Mouse (Mus musculus): ENCODE measurements around the gene Cdh13. TPM values are rescaled to one million over a fixed set of nuclear protein-coding genes. Genes with fewer than 3 reads are reported as not detected.

Gene Cdh13
- polyA plus RNA-seq, 1 experiment from 2014 or later, result 14.4 TPM

DNA sequence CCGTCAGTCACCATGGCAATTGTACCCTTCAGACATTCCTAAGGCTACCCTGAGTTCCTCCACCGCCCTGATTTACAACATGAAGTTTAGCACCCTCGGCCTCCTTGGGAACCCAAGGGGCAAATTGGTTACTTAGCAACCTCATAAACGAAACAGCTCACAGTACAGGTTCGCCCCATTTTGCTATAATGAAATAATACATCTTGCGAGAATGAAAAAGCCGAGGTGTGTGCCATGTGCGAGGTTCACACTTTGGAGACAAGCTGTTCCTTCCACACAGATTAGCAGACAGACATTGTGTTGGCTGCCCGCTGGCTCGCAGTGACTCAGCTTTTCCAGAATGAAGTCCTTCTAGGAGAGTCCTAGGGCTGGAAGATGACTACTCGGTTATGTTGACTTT is 737.2 kb downstream of the Cdh13 start:
- H3K36me3 ChIP-seq, result no peaks in the 10 kb centered on the region
- H3K27ac ChIP-seq, result no peak overlapping the region
- no peak overlapping the region for H3K4me3 ChIP-seq
- WGBS, result 72% methylated on average over 11 of the region's 11 CpGs
- no peak for DNase-seq (ENCODE audit: low spot score)
- peaks cover 8% of the 10 kb centered on the region; the same call in 1 of the 2 replicates for H3K4me1 ChIP-seq
- H3K27me3 ChIP-seq (ENCODE audit: insufficient read depth, poor library complexity, severe bottlenecking), result no peaks in the 10 kb centered on the region
- H3K9me3 ChIP-seq, result no peaks in the 10 kb centered on the region

DNA sequence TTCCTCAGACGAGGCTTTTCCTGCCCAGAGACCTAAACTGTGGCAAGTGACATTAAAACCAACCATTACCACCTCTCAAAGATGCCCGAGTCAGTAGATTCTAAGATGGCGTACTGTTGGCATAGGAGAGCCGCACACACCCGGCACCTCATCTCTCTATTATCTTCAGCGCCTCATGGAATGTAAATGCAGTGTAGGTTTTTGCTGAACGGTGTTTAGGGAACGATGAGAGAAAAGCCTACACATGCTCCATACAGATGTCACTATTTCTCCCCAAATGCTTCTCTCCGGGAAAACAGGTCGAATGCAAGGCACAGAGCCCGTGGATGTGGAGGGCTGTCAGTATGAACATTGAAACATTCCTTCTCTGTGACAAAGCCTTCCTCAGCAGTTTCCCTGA is 737.9 kb downstream of the Cdh13 start:
- Histone ChIP-seq H3K9me3 (no peaks in the 10 kb centered on the region), H3K27ac (no peak overlapping the region), H3K36me3 (no peaks in the 10 kb centered on the region), H3K4me3 (no peak overlapping the region), H3K27me3 (ENCODE audit: insufficient read depth, poor library complexity, severe bottlenecking) (no peaks in the 10 kb centered on the region), H3K4me1 (peaks cover 8% of the 10 kb centered on the region; the same call in 1 of the 2 replicates)
- no peak for DNase-seq (ENCODE audit: low spot score)
- 84% methylated on average over 11 of the region's 11 CpGs for WGBS

DNA sequence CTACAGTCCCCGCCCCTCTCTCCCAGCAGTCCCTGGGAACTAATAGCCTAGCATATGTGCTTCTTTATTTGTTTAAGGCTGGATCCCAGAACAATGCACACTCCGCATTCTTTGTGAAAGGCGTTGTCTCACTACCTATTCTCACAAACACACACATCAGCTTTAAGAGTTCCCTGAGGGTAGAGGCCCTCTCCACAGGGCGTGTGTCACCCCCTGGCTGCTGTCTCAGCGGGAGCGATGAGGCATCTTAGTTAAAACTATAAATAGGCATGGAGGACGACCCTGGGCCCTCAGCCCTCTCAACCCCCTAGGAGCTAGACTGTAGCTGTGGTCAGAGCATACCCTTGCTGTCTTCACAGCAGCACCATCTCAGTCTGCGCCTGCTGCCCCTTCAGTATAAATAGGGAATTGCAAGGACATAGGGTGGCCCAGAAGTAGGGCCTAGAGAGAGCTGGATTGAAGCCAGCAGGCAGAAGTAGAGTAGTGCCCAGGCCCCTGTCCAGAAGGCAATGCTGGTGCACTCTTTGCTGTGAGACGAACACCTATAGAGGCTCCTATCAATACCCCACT is 738.9 kb downstream of the Cdh13 start:
- no peaks in the 10 kb centered on the region for H3K36me3 ChIP-seq
- peaks cover 8% of the 10 kb centered on the region; the same call in 1 of the 2 replicates for H3K4me1 ChIP-seq
- no peak for DNase-seq (ENCODE audit: low spot score)
- no peak overlapping the region for H3K4me3 ChIP-seq
- 55% methylated on average over 9 of the region's 9 CpGs for WGBS
- no peaks in the 10 kb centered on the region for H3K9me3 ChIP-seq
- H3K27ac ChIP-seq, result no peak overlapping the region
- H3K27me3 ChIP-seq (ENCODE audit: insufficient read depth, poor library complexity, severe bottlenecking), result no peaks in the 10 kb centered on the region

DNA sequence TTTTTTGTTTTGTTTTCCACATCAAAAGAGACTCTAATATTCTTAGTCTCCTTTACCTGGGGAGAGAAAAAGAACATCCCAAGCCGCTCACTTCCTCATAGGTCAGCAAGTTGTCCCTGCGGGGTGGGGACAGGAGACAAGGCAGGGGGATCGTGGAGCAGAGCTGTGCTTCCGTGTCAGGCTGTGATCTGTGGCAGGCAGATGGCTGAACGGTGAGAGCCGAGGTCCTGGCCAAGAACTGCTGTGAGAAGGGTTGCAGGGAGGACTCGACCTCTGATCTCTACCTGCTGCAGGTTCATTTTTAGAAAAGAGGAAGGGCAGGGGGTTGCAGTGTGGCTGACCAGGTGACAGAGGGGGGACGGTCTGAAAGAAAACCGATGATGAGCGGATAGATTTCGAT is 749.9 kb downstream of the Cdh13 start:
- H3K27ac ChIP-seq, result no peak overlapping the region
- no peak overlapping the region for H3K4me3 ChIP-seq
- H3K4me1 ChIP-seq, result no peaks in the 10 kb centered on the region
- DNase-seq (ENCODE audit: low spot score), result no peak
- no peaks in the 10 kb centered on the region for H3K27me3 ChIP-seq (ENCODE audit: insufficient read depth, poor library complexity, severe bottlenecking)
- 86% methylated on average over 11 of the region's 11 CpGs for WGBS
- no peaks in the 10 kb centered on the region for H3K36me3 ChIP-seq
- H3K9me3 ChIP-seq, result no peaks in the 10 kb centered on the region

DNA sequence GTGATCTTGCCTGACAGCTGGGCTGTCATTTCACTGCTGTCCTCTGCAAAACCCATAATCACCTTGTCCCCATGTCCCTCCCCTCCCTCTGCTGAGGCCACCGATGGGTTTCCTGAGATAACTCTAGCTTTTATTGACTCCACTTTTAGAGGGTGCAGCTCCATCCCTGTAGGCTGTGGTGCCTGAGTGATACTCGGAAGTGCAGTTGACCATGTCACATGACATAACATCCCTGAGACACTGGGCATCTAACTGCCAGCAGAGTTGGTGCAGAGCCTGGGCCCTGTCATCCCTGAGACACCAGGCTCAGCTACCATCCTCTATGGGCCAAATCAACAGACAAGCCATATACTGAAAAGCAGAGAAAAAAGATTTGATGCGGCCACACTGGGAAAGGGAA is 750.5 kb downstream of the Cdh13 start:
- Histone ChIP-seq H3K4me1 (no peaks in the 10 kb centered on the region), H3K27me3 (ENCODE audit: insufficient read depth, poor library complexity, severe bottlenecking) (no peaks in the 10 kb centered on the region), H3K36me3 (no peaks in the 10 kb centered on the region), H3K27ac (no peak overlapping the region), H3K4me3 (no peak overlapping the region), H3K9me3 (no peaks in the 10 kb centered on the region)
- WGBS, result 78% methylated on average over 3 of the region's 3 CpGs
- no peak for DNase-seq (ENCODE audit: low spot score)

DNA sequence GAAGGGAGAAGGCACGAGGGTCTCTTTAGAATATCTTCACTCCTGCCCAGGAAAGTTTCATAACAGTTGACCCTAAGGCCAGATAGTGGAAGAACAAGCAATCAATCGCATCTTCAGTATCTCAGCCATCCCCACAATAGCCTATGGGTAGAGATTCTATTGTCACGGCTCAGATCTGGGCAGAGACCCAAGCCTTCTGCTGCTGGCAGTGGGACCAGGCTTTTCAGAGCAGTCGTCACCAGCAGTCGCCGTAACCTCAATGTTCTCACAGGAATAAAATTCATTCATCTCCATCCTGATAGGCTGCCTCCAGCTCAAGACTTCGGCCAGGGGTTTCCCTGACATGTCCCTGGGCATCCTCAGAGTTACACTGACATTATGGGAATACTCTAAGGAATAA is 751.6 kb downstream of the Cdh13 start:
- H3K27ac ChIP-seq, result no peak overlapping the region
- no peaks in the 10 kb centered on the region for H3K9me3 ChIP-seq
- WGBS, result 83% methylated on average over 7 of the region's 7 CpGs
- DNase-seq (ENCODE audit: low spot score), result no peak
- H3K4me1 ChIP-seq, result no peaks in the 10 kb centered on the region
- no peaks in the 10 kb centered on the region for H3K36me3 ChIP-seq
- no peaks in the 10 kb centered on the region for H3K27me3 ChIP-seq (ENCODE audit: insufficient read depth, poor library complexity, severe bottlenecking)
- H3K4me3 ChIP-seq, result no peak overlapping the region

DNA sequence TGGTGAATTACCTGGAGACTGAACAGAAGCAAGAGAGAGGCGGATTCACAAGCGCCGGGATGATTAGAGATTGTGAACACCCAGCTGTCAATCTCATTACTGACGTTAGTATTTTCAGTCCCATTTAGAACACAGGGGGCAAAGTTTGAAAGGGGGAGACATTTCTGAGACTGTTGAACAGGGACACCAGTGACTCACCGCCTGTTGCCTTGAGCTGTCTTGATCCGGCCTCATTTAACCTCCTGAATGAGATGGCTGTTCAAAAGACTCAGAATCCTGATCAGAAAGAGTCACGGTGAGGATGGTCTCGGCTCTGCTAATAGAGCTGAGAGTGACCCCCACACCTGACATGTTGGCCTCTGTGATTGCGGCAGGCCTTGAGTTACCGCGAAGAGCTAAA is 754.0 kb downstream of the Cdh13 start:
- no peaks in the 10 kb centered on the region for H3K4me1 ChIP-seq
- no peak for DNase-seq (ENCODE audit: low spot score)
- H3K27ac ChIP-seq, result no peak overlapping the region
- H3K9me3 ChIP-seq, result no peaks in the 10 kb centered on the region
- WGBS, result 88% methylated on average over 11 of the region's 11 CpGs
- H3K4me3 ChIP-seq, result no peak overlapping the region
- H3K27me3 ChIP-seq (ENCODE audit: insufficient read depth, poor library complexity, severe bottlenecking), result no peaks in the 10 kb centered on the region
- H3K36me3 ChIP-seq, result no peaks in the 10 kb centered on the region

DNA sequence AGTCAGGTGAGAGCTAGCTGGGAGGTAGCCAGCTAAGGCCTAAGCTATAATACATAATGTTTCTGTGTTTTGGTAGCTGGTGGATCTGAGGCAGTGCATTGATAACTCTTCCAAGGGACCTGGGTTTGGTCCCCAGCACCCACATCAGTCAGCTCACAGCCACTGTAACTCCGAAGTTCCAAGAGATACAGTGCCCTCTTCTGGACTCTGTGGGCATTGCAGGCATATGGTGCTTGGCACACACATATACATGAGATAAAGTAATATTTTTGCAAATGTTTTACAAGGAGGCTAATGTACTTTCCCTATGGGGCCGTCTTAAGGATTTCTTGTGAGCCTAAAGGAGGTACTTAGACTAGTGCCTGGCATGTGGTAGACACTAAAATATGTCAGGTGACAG is 755.8 kb downstream of the Cdh13 start:
- H3K36me3 ChIP-seq, result no peaks in the 10 kb centered on the region
- DNase-seq (ENCODE audit: low spot score), result no peak
- no peak overlapping the region for H3K4me3 ChIP-seq
- no peaks in the 10 kb centered on the region for H3K27me3 ChIP-seq (ENCODE audit: insufficient read depth, poor library complexity, severe bottlenecking)
- WGBS, result 76% methylated on average over 2 of the region's 2 CpGs
- no peak overlapping the region for H3K27ac ChIP-seq
- no peaks in the 10 kb centered on the region for H3K4me1 ChIP-seq
- H3K9me3 ChIP-seq, result no peaks in the 10 kb centered on the region

DNA sequence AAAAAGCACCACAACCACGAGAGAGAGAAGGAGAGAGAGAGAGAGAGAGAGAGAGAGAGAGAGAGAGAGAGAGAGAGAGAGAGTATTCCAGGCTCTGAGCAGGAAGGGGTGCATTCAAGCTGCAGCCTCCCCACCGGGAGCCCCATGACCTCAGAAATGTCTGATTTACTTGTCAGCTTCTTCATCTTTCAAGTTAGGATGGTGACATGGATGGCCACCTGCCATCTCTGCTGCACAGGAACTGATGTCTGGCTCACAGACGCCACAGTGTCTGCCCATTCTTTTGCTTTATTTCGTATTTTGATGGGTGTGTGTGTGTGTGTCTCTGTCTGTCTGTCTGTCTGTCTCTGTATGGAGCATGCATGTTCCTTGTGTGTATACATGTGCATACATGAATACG is 774.3 kb downstream of the Cdh13 start:
- no peaks in the 10 kb centered on the region for H3K36me3 ChIP-seq
- H3K4me3 ChIP-seq, result no peak overlapping the region
- WGBS, result 68% methylated on average over 5 of the region's 5 CpGs
- DNase-seq (ENCODE audit: low spot score), result no peak
- no peaks in the 10 kb centered on the region for H3K9me3 ChIP-seq
- H3K4me1 ChIP-seq, result no peaks in the 10 kb centered on the region
- H3K27ac ChIP-seq, result no peak overlapping the region
- H3K27me3 ChIP-seq (ENCODE audit: insufficient read depth, poor library complexity, severe bottlenecking), result no peaks in the 10 kb centered on the region

DNA sequence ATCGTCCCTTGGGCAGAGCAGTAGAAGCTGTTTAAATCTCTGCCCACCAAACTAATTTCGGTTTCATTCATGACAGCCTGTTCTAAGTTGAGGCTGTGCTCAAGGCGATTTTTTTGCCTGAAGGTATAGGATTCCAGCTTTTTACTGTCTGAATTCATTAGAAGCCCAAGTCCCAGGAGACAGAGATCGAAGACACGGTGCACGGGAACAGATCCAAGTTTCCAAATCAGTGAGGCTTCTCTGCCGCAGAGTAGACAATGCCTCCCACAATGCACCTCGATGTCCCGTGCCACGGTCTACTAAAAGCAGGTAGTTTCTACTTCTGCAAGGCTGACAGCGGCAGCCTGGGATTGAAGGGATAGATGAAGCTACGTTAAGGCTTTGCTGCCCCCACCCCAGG is 778.1 kb downstream of the Cdh13 start:
- WGBS, result 82% methylated on average over 12 of the region's 12 CpGs
- H3K9me3 ChIP-seq, result no peaks in the 10 kb centered on the region
- no peak for DNase-seq (ENCODE audit: low spot score)
- H3K4me1 ChIP-seq, result no peaks in the 10 kb centered on the region
- H3K4me3 ChIP-seq, result no peak overlapping the region
- H3K27ac ChIP-seq, result no peak overlapping the region
- H3K27me3 ChIP-seq (ENCODE audit: insufficient read depth, poor library complexity, severe bottlenecking), result no peaks in the 10 kb centered on the region
- no peaks in the 10 kb centered on the region for H3K36me3 ChIP-seq

DNA sequence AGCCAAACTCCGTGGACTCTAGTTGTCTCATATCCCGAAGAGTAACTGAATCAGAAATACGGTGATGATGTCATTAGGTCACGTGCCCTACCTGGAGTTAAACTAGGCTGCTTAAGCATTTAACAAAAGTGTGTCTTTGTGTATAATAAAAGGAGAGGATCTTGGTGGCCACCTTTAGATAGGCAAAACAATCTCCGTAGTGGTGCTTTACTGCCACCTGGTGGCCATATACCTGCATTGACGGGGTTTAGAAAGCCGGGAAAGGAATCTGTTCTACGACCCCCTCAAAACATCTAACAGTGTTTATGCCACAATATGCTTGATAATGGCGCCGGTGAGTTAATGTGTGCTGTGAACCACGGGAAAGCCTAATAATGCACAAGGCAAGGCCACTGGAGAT is 781.0 kb downstream of the Cdh13 start:
- Histone ChIP-seq H3K27me3 (ENCODE audit: insufficient read depth, poor library complexity, severe bottlenecking) (no peaks in the 10 kb centered on the region), H3K27ac (no peak overlapping the region), H3K4me3 (no peak overlapping the region), H3K4me1 (no peaks in the 10 kb centered on the region), H3K36me3 (no peaks in the 10 kb centered on the region), H3K9me3 (no peaks in the 10 kb centered on the region)
- peak; percentile 79 for DNase-seq (ENCODE audit: low spot score)
- 18% methylated on average over 11 of the region's 11 CpGs for WGBS

DNA sequence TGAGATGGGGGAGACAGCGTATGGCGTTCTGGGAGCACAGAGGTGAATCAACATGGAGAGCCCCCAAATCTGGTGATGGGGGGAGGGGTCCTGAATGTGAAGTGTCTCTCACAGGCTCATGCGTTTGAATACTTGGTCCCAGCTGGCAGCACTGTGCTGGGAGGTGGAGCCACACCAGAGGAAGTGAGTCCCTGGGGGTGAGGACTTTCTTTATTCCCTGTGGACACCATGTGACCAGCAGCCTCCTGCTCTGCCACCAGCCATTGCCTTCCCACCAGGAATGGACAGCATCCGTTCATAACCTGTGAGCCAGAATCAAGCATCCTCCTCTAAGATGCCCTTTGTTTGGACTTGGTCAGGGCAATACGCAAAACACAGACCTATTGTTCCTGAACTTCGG is 788.8 kb downstream of the Cdh13 start:
- Histone ChIP-seq H3K4me3 (no peak overlapping the region), H3K9me3 (no peaks in the 10 kb centered on the region), H3K4me1 (peaks cover 4% of the 10 kb centered on the region), H3K36me3 (no peaks in the 10 kb centered on the region), H3K27ac (no peak overlapping the region), H3K27me3 (ENCODE audit: insufficient read depth, poor library complexity, severe bottlenecking) (no peaks in the 10 kb centered on the region)
- DNase-seq (ENCODE audit: low spot score), result no peak
- whole genome bisulfite sequencing, result 74% methylated on average over 6 of the region's 6 CpGs

DNA sequence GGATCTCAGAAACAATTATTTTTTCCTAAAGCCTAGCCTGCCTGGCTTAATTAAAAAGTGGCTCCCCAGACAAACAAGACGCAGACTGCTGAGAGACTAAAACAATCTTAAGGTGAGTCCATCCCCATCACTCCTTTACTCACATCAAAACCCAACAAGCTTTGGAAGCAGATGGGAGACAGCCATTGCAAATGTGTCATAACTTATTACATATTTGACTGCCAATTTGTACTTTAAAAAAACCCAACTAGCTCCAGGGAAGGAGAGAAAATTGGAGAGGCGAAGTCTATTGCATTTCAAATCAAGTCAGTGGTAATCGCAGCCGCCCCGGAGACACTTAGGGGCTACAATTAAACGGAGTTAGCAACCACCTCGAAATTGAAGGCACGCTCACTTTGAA is 801.5 kb downstream of the Cdh13 start:
- DNase-seq (ENCODE audit: low spot score), result no peak
- H3K4me3 ChIP-seq, result no peak overlapping the region
- H3K36me3 ChIP-seq, result no peaks in the 10 kb centered on the region
- H3K27me3 ChIP-seq (ENCODE audit: insufficient read depth, poor library complexity, severe bottlenecking), result no peaks in the 10 kb centered on the region
- WGBS, result 82% methylated on average over 8 of the region's 8 CpGs
- H3K4me1 ChIP-seq, result no peaks in the 10 kb centered on the region
- no peaks in the 10 kb centered on the region for H3K9me3 ChIP-seq
- H3K27ac ChIP-seq, result no peak overlapping the region

DNA sequence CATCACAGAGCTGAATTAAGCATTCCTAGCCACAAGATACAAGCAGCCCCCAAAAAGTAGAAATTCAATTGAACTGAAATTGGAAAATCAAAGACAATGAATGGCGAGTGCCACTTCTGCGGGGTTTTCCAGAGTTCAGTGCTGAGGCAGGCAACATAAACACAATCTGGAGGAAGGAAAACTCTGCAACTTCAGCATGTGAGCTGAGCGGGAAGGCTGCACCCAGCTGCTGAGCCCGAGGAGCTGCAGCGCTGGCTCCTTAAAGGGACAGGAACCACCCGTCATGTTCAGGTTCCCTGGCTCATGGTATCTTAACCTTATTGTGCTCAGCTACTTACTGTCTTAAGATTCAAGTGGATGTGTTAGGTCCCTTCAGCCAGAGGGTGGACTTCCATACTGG is 814.7 kb downstream of the Cdh13 start:
- WGBS, result 34% methylated on average over 6 of the region's 6 CpGs
- Histone ChIP-seq H3K36me3 (no peaks in the 10 kb centered on the region), H3K4me3 (no peak overlapping the region), H3K9me3 (no peaks in the 10 kb centered on the region), H3K27ac (no peak overlapping the region), H3K4me1 (no peaks in the 10 kb centered on the region), H3K27me3 (ENCODE audit: insufficient read depth, poor library complexity, severe bottlenecking) (no peaks in the 10 kb centered on the region)
- no peak for DNase-seq (ENCODE audit: low spot score)
